Mouse (Mus musculus): ENCODE results near the gene Dnaja2.
A peak's percentile ranks its signal among the peaks of the same experiment; 100 is the strongest.

The Dnaja2 gene

GRCm38 (mm10) chr8:85555181-85556145, at the start of gene Dnaja2:
Gene Dnaja2, minus strand, starts transcription at chr8:85555344.
- peak; percentile 99 for DNase-seq

- DNase-seq, result peak; percentile 10
These were observed 49.1 kb upstream of the Dnaja2 start for GRCm38 (mm10) chr8:85604201-85604600.

- peak; percentile 79 for DNase-seq
These were observed 48.2 kb upstream of the Dnaja2 start for GRCm38 (mm10) chr8:85603203-85603895.

GRCm38 (mm10) chr8:85602737-85603136, 47.6 kb upstream of the Dnaja2 start:
- peak; percentile 64 for DNase-seq

GRCm38 (mm10) chr8:85601741-85602140, 46.6 kb upstream of the Dnaja2 start:
- DNase-seq, result peak; percentile 83

- DNase-seq, result no peak
These were observed 42.5 kb upstream of the Dnaja2 start for GRCm38 (mm10) chr8:85597413-85598191.

GRCm38 (mm10) chr8:85595391-85595790, 40.2 kb upstream of the Dnaja2 start:
- DNase-seq, result no peak

GRCm38 (mm10) chr8:85594983-85595382, 39.8 kb upstream of the Dnaja2 start:
- DNase-seq, result no peak

- no peak for DNase-seq
These were observed 38.2 kb upstream of the Dnaja2 start for GRCm38 (mm10) chr8:85593324-85593723.

GRCm38 (mm10) chr8:85591532-85591931, 36.4 kb upstream of the Dnaja2 start:
- no peak for DNase-seq

GRCm38 (mm10) chr8:85590258-85590657, 35.1 kb upstream of the Dnaja2 start:
- no peak for DNase-seq

GRCm38 (mm10) chr8:85588596-85588995, 33.5 kb upstream of the Dnaja2 start:
- DNase-seq, result peak; percentile 94

GRCm38 (mm10) chr8:85577666-85578065, 22.5 kb upstream of the Dnaja2 start:
- DNase-seq, result no peak

GRCm38 (mm10) chr8:85573972-85574496, 18.9 kb upstream of the Dnaja2 start:
- no peak for DNase-seq

GRCm38 (mm10) chr8:85570466-85570865, 15.3 kb upstream of the Dnaja2 start:
- DNase-seq, result no peak

GRCm38 (mm10) chr8:85567801-85568200, 12.7 kb upstream of the Dnaja2 start:
- DNase-seq, result no peak

- no peak for DNase-seq
These were observed 10.0 kb upstream of the Dnaja2 start for GRCm38 (mm10) chr8:85565186-85565585.

GRCm38 (mm10) chr8:85563336-85563735, 8.2 kb upstream of the Dnaja2 start:
- DNase-seq, result no peak

- peak; percentile 68 for DNase-seq
These were observed 4.8 kb upstream of the Dnaja2 start for GRCm38 (mm10) chr8:85559966-85560365.

GRCm38 (mm10) chr8:85559201-85559600, 4.1 kb upstream of the Dnaja2 start:
- DNase-seq, result peak; percentile 70

- peak; percentile 84 for DNase-seq
These were observed 2.5 kb upstream of the Dnaja2 start for GRCm38 (mm10) chr8:85557601-85557986.

GRCm38 (mm10) chr8:85556986-85557600, 1.9 kb upstream of the Dnaja2 start:
- DNase-seq, result peak; percentile 67
